Mouse (Mus musculus) cerebellum, adult 8-10 months (tissue): ENCODE measurements around the gene Fmo1.

ENCODE experiments used
- DNase-seq: peaks from one replicate; pipeline ENCODE4 v3.0.0; 2022

The Fmo1 gene

DNA sequence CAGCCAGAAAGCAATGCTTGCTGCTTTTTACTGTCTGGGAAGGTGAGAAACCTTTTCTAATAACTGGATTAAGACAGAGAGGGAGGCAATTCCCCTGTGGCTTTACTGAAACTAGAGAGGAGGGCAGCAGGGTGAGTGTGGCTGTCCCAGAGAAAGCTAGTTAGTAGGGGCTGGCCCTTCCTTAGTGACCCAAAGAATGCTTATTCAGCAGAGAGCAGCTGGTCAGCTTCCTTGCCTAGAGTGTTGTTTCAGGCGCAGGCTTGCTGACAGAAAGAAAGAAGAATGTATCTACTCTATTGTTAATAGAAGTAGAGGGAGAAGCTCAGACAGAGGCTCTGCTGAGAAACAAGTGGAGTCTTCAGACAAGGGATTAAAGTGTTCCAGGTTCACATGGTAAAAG lies 4.1 kb downstream of the Fmo1 start:
- no peak for DNase-seq

GRCm38 (mm10) chr1:162859996-162860605 lies 6.3 kb downstream of the Fmo1 start:
- DNase-seq, result no peak

DNA sequence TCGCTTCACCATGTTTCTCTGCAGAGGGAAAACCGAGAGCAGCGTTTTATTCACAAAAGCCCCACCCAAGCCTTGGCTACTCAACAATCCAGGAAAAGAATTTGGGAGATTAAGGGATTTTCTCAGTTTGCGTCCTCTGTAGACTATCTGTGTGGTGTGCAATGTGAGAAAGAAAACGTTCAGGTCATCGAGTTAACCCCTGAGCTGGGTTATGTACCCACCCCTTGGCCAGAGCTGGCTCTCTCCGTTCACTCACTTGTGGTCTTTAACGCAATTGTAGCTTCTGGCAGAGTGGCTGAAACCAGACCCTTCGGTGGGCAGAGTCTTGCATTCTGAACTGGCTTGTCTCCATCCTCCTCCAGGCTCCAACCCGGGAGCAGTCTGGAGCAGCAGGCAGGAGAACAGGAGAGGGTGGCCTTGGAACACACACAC lies 6.8 kb downstream of the Fmo1 start:
- DNase-seq, result no peak

DNA sequence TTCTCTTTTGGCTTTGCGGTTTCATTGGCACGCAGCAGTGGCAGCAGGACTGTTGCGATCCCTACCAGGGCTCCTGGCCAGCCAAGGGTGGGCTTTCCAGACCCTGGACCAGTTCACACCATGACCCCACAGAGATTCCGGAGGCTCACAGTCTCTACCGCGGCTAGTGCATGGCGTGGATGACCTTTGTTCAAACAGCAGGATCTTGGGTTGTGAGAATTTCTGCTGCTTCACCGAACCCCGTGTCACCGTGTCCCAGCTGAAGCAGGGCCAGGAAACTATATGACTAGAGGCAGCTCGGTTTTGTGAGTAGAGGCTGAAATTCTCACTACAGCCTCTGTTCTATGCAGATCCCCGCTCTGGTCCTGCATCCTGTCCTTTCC lies 7.7 kb downstream of the Fmo1 start:
- no peak for DNase-seq

DNA sequence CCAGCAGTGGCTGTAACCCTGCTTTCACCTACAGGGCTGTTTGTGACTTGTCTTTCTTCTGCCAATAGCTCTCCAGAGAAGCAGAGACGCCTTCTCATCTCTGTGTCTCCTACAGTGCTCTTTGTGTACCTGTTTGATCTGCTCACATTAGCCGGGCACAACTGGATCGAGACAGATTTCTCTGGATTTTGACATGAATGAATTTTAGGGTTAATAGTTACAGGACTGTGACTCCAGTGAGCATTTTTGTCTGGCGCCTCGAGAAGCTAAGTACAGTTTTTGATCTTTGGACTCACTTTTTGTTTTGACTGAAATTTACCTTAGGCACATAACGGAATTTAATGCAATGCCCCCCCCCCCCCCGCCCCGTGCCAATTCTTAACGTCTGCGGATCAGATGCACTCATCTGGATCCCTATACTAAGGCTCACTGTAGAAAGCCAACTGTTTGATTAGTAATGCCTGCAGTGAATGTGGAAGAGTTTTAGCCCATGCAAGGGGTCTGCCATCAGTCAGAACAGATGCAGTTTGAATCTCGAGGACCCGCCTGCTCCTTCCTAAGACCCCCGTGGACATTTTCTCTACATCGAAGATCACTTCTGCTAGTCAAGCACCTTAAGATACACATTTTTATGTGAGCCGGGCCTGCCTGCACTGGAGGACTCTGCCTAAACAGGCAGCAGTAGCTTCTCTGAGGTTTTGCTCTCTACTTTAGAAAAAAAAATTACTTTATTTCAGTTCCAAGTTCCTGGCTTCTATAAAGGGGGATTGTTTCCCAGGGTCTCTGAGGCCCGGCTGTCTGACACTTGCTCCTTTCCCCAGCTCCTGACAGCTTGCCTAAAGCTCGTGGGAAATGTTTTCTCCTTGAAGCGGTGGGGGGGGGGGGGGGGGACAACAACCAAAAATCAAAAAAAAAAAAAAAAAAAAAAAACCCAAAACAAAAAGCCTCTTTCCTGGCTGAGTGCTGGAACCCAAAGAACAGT lies 8.4 kb downstream of the Fmo1 start:
- no peak for DNase-seq

GRCm38 (mm10) chr1:162853812-162854482 lies 12.5 kb downstream of the Fmo1 start:
- DNase-seq, result no peak

DNA sequence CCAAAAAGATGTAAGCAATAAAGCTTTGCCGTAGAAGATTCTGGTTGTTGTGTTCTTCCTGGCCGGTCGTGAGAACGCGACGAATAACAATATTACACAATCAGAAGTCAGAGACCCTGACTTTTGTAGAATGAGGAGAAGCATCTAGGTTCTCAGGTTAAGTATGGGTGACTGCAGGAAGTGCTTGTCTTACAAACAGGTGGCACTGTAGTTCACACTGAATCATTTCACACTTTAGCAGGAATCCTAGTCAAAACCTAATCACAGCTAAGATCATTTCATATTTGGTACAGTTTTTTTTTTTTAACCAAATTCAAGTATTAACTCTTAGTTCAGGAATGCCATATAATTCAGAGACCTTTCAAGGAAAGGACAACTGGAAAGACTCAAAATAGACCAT lies 18.9 kb downstream of the Fmo1 start:
- no peak for DNase-seq

DNA sequence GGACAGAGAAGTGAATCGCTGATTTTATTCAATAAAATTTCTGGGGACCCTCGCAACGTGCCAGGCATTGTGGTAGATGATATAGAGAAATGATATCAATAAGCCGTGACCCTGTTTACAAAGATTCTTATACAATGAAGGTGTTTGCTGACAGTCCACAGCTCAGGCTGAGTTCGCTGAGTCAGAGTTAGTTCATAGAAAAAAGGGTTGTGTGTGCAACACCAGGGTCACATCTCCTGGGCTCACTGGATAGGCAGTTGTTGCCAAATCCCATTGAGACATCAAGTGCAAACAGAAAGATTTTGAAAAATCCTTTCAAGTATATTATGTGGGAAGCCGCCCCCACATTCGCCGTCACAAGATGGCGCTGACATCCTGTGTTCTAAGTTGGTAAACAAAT lies 26.2 kb downstream of the Fmo1 start:
- no peak for DNase-seq

GRCm38 (mm10) chr1:162838976-162839375 lies 27.4 kb downstream of the Fmo1 start:
- no peak for DNase-seq

DNA sequence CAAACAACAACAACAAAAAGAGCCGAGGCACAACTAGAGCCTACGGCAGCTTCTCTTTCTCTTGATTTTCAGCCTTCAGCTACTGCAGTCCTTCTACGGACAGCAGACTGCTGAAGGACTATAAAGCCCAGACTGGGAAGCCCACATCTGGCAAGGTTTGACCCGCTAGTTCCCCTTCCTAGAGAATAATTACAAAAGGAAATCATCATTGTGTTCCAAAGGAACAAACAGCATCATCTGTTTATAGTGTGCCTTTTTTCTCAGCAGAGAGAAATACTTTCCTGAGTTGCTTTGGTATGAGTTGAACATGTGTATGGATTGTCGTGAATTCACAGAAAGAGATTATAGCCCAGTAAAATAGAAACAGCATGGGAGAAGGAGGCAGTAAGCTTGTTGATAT lies 32.1 kb downstream of the Fmo1 start:
- no peak for DNase-seq

DNA sequence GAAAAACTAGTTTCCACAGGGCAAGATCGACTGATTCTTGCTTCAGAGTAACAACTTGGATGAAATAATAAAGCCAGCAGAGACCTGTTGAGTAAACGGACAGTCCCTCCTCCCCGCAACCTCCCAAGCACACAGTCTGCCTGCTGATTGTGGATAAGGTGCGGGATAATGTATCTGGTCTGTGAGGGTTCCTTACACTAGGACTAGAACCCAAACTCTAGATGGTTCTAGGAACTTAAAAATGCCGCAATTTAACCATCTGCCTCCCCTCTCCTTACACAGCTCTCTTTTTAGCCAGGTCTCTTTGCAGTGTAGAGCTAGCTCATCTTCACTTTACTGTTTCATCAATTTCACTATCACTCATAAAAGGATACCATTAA lies 33.8 kb downstream of the Fmo1 start:
- no peak for DNase-seq

GRCm38 (mm10) chr1:162831838-162832573 lies 34.4 kb downstream of the Fmo1 start:
- DNase-seq, result no peak

- no peak for DNase-seq
Measured at GRCm38 (mm10) chr1:162819280-162819679, 47.1 kb downstream of the Fmo1 start.

DNA sequence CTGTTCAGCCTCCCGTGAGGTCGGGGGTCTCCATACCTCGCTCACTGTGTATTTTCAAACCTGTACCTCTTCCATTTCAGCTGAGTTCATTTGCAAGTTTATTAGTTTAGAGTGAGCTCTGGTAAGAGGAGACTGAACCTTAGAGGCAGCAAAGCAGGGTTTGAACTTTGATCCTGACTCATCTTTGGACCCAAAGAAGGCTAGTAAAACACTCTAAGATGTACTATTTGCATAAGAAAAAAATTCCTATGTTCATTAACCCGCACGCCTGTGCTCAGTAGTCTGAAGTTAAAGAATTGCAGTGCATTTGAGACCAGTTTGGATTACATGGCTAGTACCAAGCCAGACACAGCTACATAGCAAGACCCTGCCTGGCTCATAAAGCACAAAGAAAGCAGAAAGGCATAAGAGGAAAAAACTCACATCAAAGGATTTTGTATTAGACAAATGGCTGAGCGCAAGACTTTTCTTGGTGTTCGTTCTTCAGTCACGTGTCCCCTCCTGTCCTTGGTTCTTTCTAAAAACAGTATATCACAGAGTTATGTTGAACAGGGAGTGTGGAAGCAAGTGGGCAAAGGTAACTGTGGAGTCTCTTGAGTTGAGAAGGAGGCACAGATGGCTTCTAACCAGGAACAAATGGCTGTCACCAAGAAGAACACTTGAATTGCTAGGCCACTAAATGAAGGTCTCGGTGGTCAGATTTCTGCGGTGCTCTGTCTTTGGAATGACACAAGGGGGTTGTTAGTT lies 50.9 kb downstream of the Fmo1 start:
- DNase-seq, result no peak

- no peak for DNase-seq
Measured at GRCm38 (mm10) chr1:162814932-162815331, 51.5 kb downstream of the Fmo1 start.

DNA sequence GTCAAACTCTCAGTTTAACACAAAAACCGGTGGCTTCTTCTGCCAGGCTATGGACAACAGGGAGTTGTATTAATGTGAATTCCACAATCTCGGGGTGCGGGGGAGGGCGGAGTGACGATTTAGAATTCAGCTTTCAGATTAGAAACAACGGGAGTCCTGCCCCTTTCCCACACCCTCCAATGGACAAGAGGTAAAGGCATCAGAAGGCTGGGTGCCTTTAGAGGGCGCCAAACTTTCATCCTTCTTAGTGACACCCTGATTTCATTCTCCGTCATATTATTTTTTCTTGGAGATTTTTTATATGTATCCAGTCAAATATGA lies 52.6 kb downstream of the Fmo1 start, which contains the start of gene Fmo4:
Gene Fmo4 (minus strand): TSS at position 137 of the 321 bp plus-strand sequence.
- no peak for DNase-seq

DNA sequence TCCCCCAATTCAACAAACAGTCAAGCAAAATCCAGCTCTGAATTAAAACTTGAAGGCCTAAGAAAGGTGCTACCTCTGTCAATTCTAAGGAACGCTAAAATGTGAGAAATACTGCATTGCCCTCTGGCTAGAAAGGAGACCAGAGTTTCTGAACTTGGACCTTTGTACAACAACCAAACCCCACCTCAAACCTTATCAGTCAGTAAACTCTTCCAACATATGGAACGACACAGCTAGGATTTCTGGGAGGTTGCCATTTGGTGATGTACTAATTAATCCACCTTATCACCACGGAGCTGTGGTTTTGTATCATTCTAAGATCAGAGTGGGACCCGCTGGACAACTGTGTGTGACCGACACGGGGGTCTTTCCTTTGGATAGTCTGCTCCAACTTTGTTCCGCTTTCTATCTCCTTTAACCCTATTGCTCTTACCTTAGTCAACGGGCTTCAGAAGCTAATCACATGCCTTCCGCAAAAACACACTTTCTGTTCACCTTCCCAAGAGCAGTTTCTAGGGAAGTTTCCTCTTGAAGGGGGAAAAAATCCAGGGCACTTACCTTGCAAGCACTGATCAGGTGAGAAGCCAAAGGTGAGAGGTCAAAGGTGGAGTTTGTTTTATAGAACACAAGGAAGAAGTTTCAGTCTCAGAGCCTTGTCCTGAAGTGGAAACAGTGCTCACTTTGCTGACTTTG lies 53.1 kb downstream of the Fmo1 start:
- no peak for DNase-seq

DNA sequence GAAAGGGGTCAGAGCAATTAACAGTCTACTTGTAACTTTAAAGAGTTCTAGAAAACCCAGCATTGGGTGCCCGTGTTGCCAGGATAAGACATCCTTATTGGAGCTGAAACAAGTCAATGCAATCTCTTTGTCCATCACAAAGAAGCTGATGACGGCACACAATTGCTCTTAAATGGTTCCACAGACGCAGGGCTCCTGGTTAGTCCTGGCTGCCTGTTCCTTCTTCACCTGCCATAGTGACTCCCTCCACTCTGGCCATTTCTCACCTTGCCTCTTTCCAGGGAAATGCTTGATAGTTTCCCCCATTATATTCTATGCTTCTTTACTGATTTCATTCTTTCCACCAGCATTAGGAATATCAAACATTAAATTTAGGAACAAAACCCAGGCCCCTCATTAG lies 57.9 kb downstream of the Fmo1 start:
- no peak for DNase-seq

GRCm38 (mm10) chr1:162807441-162807840 lies 59.0 kb downstream of the Fmo1 start:
- no peak for DNase-seq

DNA sequence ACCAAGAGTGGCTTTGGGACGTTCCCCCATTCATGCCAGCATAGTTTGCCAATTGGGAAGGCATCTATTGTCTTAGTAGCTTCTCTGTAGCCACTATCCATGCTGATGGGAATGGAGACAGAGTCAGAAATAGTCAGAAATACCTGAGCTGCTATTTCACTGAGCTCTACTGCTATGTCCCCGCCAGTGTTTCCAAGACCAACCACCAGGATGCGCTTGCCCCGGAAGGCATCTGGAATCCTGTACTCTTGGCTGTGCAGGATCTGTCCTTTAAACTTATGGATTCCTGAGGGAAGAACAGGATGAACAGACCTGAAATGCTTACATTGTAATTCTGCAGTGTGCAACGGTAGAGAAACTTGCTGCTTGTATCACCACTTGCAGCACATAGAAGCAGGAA lies 61.4 kb downstream of the Fmo1 start:
- DNase-seq, result no peak

DNA sequence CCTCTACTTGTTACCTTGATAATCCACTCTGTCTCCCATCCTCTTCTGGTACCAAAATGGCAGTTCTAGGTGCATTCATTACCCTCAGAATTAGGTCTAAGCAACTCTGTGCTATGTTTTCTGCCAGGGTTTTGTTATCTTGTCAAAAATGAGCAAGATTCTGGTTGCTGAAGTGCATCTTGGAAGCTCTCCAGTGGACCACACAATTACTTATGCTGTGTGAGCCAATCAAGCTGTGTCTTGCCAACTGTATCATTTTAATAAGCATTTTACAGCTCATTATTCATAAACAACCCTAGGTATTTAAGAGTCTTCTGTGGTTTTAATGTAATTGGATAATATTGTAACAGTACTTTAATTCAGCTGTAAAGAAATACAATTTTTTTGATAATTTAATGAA lies 70.0 kb downstream of the Fmo1 start:
- no peak for DNase-seq
